Mouse (Mus musculus) limb, embryonic 13.5 days (tissue): ENCODE results near the gene Sypl2. TPM values are rescaled to one million over a fixed set of nuclear protein-coding genes. Genes with fewer than 3 reads are reported as not detected.

Experiments used
- ATAC-seq: fragments of 200-750 bp; cut with Nextera tagmentation; 2 replicates; pipeline ENCODE4 v1.8.0; 2017; ENCODE audit warnings: low read depth, moderate number of reproducible peaks, moderate TSS enrichment; ENCODE audit not compliant: low FRiP score
- H3K27ac ChIP-seq: fragments of 300-500 bp; sonication (generic); 2 replicates; pipeline ENCODE4 v1.5.1; 2015; ENCODE audit warnings: inconsistent platforms, mild to moderate bottlenecking, moderate library complexity
- H3K27me3 ChIP-seq: fragments of 300-500 bp; sonication (generic); 2 replicates; pipeline ENCODE4 v1.6.1; 2015; ENCODE audit warnings: mild to moderate bottlenecking, inconsistent platforms
- H3K36me3 ChIP-seq: fragments of 300-500 bp; sonication (generic); 2 replicates; pipeline ENCODE4 v1.6.1; 2015; ENCODE audit warnings: inconsistent platforms, mild to moderate bottlenecking, moderate library complexity
- H3K4me1 ChIP-seq: fragments of 300-500 bp; sonication (generic); 2 replicates; pipeline ENCODE4 v1.6.1; 2015; ENCODE audit warnings: inconsistent platforms
- H3K4me2 ChIP-seq: fragments of 300-500 bp; sonication (generic); replicated peaks from 2 replicates; pipeline ENCODE4 v1.6.1; 2015; ENCODE audit warnings: inconsistent platforms, mild to moderate bottlenecking, moderate library complexity
- H3K4me3 ChIP-seq: fragments of 300-500 bp; sonication (generic); 2 replicates; pipeline ENCODE4 v1.5.1; 2015; ENCODE audit warnings: moderate library complexity, mild to moderate bottlenecking, inconsistent platforms
- H3K9ac ChIP-seq: fragments of 300-500 bp; sonication (generic); 2 replicates; pipeline ENCODE4 v1.6.1; 2015; ENCODE audit warnings: mild to moderate bottlenecking, inconsistent platforms
- H3K9me3 ChIP-seq: fragments of 300-500 bp; sonication (generic); 2 replicates; pipeline ENCODE4 v1.6.1; 2016; ENCODE audit warnings: inconsistent platforms
- WGBS: fragments of 180-500 bp; shearing (Covaris S2); methylation state at CpG from one replicate; pipeline ENCODE4 v1.1.7; 2015; 5-methylcytosine and 5-hydroxymethylcytosine counted together
- polyA plus RNA-seq: library from polyadenylated mRNA; unstranded; fragments of >200 nt; fragmentation: Nextera tagmentation; extraction: Ambion mirVana; gene quantifications from 2 replicates; pipeline ENCODE4 v1.2.1, GENCODE M21; 2015

Gene Sypl2
- polyA plus RNA-seq, 1 experiment from 2014 or later, result 1.4 TPM

- 20% methylated on average over 10 of the region's 10 CpGs for WGBS
- Histone ChIP-seq H3K27ac (peak overlapping the region; percentile 85; the same call in 1 of the 2 replicates), H3K4me3 (no peak overlapping the region), H3K9ac (no peak overlapping the region), H3K36me3 (no peaks in the 10 kb centered on the region), H3K4me2 (peak overlapping the region; percentile 53), H3K4me1 (peaks cover 48% of the 10 kb centered on the region), H3K9me3 (no peaks in the 10 kb centered on the region), H3K27me3 (no peaks in the 10 kb centered on the region)
- peak; percentile 15; the same call in 1 of the 2 replicates for ATAC-seq
These were observed 60.7 kb downstream of the Sypl2 start for GRCm38 (mm10) chr3:108165532-108166315.

GRCm38 (mm10) chr3:108164807-108165206 lies 61.6 kb downstream of the Sypl2 start:
- no peak overlapping the region for H3K27ac ChIP-seq
- H3K36me3 ChIP-seq, result no peaks in the 10 kb centered on the region
- no peaks in the 10 kb centered on the region for H3K27me3 ChIP-seq
- WGBS, result 23% methylated on average over 9 of the region's 9 CpGs
- peaks cover 48% of the 10 kb centered on the region for H3K4me1 ChIP-seq
- H3K4me2 ChIP-seq, result peak overlapping the region; percentile 53
- peak; percentile 22; the same call in 1 of the 2 replicates for ATAC-seq
- H3K4me3 ChIP-seq, result no peak overlapping the region
- H3K9me3 ChIP-seq, result no peaks in the 10 kb centered on the region
- H3K9ac ChIP-seq, result no peak overlapping the region

- WGBS, result 63% methylated on average over 5 of the region's 5 CpGs
- Histone ChIP-seq H3K27ac (no peak overlapping the region), H3K36me3 (no peaks in the 10 kb centered on the region), H3K27me3 (no peaks in the 10 kb centered on the region), H3K4me3 (no peak overlapping the region), H3K9me3 (no peaks in the 10 kb centered on the region), H3K4me1 (peaks cover 43% of the 10 kb centered on the region), H3K9ac (no peak overlapping the region; the same call in 1 of the 2 replicates), H3K4me2 (no peak overlapping the region)
- ATAC-seq, result no peak
These were observed 62.4 kb downstream of the Sypl2 start for GRCm38 (mm10) chr3:108164091-108164490.

Other genes starting within 250 kb of the Sypl2 start
- gene Gstm2, start 240.2 kb downstream of the Sypl2 start, polyA plus RNA-seq, result 46.7 and 52.1 TPM in 2 replicates
- 42.7 and 54.9 TPM in 2 replicates for gene Gstm1, start 208.7 kb downstream of the Sypl2 start, polyA plus RNA-seq
- gene Gstm4, start 181.8 kb downstream of the Sypl2 start, polyA plus RNA-seq, result 14.6 and 15.4 TPM in 2 replicates
- 48.5 and 49.2 TPM in 2 replicates for gene Ampd2, start 140.0 kb downstream of the Sypl2 start, polyA plus RNA-seq
- gene Gnat2, start 133.9 kb downstream of the Sypl2 start, polyA plus RNA-seq, result 0.72 and 0.78 TPM in 2 replicates
- gene Gnai3, start 80.5 kb downstream of the Sypl2 start, polyA plus RNA-seq, result 184 and 193 TPM in 2 replicates
- 0.09 and 0.19 TPM in 2 replicates for gene Gpr61, start 71.8 kb downstream of the Sypl2 start, polyA plus RNA-seq
- 4.3 and 4.4 TPM in 2 replicates for gene Amigo1, start 40.3 kb downstream of the Sypl2 start, polyA plus RNA-seq
- gene Cyb561d1, start 25.4 kb downstream of the Sypl2 start, polyA plus RNA-seq, result 1.8 and 2.1 TPM in 2 replicates
- 25.4 and 26.7 TPM in 2 replicates for gene Atxn7l2, start 15.7 kb downstream of the Sypl2 start, polyA plus RNA-seq
- gene Psma5, start 30.3 kb upstream of the Sypl2 start, polyA plus RNA-seq, result 318 and 331 TPM in 2 replicates
- gene Sort1, start 57.4 kb upstream of the Sypl2 start, polyA plus RNA-seq, result 10.6 TPM in 2 replicates
- gene Mybphl, start 138.3 kb upstream of the Sypl2 start, polyA plus RNA-seq, result not detected in 2 replicates
- 62.7 and 63.1 TPM in 2 replicates for gene Psrc1, start 157.2 kb upstream of the Sypl2 start, polyA plus RNA-seq
- 5.5 and 7.3 TPM in 2 replicates for gene Celsr2, start 188.9 kb upstream of the Sypl2 start, polyA plus RNA-seq
- 114 and 122 TPM in 2 replicates for gene Sars, start 218.6 kb upstream of the Sypl2 start, polyA plus RNA-seq